Mouse (Mus musculus) thymus, postnatal 14 days (tissue): ENCODE measurements around the gene Tsr2.

ENCODE experiments used
- DNase-seq: peaks from one replicate; pipeline ENCODE4 v3.0.0; 2021

The Tsr2 gene

DNA sequence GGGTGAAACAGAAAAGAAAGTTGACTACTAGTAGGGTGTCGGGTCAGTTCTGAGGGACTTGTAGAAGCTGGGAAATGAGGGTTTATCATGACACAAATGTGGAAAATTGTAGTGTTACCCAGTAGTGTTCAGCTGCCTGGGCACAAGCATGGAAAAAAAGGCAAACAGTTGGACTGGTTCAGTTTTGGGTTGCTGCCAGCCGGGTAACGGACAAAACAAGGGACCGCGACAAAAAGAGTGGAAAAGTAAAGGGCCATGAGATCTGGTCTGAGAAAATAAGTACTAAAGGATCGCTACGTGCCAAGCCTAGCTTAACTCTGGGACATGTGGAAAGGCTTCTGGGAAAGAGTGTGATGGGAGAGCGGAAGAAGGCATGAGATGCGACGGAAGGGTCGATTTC is 50.0 kb downstream of the Tsr2 start:
- DNase-seq: no peak

DNA sequence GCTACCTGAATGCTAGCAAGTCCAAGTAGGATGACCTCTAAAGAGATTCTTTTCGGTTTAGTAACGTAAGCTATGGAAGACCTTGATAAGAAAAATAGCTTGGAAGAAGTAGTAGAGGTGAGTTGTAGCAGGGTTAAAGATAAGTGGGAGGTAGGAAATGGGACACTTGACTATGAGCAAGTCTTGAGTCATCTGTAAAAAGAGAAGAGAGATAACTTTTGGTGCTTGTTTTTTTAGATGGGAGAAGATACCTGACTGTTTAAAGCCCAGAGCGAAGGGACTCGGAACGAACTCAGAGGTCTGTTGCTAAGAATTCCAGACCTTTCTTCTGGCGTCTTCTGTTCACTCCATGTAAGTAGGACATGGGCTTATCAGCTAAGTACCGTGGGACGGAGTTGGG is 50.5 kb downstream of the Tsr2 start, which contains the start of gene Fgd1:
TSS of gene Fgd1 (plus strand) at position 301 of the 400 bp plus-strand sequence.
- no peak for DNase-seq

DNA sequence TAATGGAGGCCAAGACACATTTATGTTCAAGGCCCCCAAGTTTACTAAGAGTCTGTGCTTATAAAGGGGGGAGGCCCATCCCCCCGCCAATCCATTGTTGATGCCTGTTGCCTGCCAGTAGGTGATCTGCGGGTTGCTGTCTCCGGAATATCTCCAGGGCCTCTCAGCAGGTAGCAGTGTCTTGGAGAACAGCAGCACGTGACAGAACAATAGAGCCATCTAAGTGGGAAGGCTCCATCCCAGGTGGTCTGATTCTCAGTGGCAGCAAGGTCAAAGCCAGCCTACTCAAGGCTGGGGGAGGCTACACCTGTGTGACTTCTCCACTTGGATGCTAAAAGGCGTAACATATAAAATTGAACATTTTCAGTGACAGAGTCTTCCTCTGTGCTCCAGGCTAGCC is 55.1 kb downstream of the Tsr2 start:
- no peak for DNase-seq
